Mouse (Mus musculus) testis, adult 2 months (tissue): ENCODE measurements at regions not wholly inside any gene's neighbourhood (a gene's known extent, or its start where the extent isn't known, plus 50 kb on each side); places are given as distances from the start of the nearest gene placed in this dataset.
"Not testable (repeated sequence)": the region's sequence is repeated elsewhere in the genome, so short reads cannot be mapped to it uniquely, and the experiment has no call there.

Experiments
- H3K27ac ChIP-seq: fragments of 200-500 bp; 2 replicates; pipeline ENCODE4 v1.5.1; 2012; ENCODE audit warnings: low read depth, low read length; ENCODE audit not compliant: control insufficient read depth, insufficient read depth
- H3K27me3 ChIP-seq: fragments of 200-500 bp; 2 replicates; pipeline ENCODE4 v1.6.1; 2012; ENCODE audit warnings: mild to moderate bottlenecking, low read length, moderate library complexity; ENCODE audit not compliant: control insufficient read depth, insufficient read depth
- H3K36me3 ChIP-seq: fragments of 200-500 bp; 2 replicates; pipeline ENCODE4 v1.6.1; 2012; ENCODE audit warnings: mild to moderate bottlenecking, low read length; ENCODE audit not compliant: control insufficient read depth, insufficient read depth
- H3K4me1 ChIP-seq: fragments of 200-500 bp; 2 replicates; pipeline ENCODE4 v1.6.1; 2012; ENCODE audit warnings: low read length; ENCODE audit not compliant: control insufficient read depth, insufficient read depth
- H3K4me3 ChIP-seq: fragments of 200-500 bp; 2 replicates; pipeline ENCODE4 v1.5.1; 2012; ENCODE audit warnings: low read depth, mild to moderate bottlenecking, low read length, moderate library complexity, mixed read lengths; ENCODE audit not compliant: control insufficient read depth
- CTCF ChIP-seq: fragments of 200-500 bp; IDR thresholded peaks from 2 replicates; pipeline ENCODE4 v1.5.1; 2012; ENCODE audit warnings: low read depth, mild to moderate bottlenecking, inconsistent platforms, low read length, moderate library complexity; ENCODE audit not compliant: control insufficient read depth, insufficient read depth, insufficient replicate concordance
- POLR2A ChIP-seq: fragments of 200-500 bp; IDR thresholded peaks from 2 replicates; pipeline ENCODE4 v1.6.1; 2012; ENCODE audit warnings: low read depth, mild to moderate bottlenecking, inconsistent platforms, low read length, moderate library complexity; ENCODE audit not compliant: control insufficient read depth

DNA sequence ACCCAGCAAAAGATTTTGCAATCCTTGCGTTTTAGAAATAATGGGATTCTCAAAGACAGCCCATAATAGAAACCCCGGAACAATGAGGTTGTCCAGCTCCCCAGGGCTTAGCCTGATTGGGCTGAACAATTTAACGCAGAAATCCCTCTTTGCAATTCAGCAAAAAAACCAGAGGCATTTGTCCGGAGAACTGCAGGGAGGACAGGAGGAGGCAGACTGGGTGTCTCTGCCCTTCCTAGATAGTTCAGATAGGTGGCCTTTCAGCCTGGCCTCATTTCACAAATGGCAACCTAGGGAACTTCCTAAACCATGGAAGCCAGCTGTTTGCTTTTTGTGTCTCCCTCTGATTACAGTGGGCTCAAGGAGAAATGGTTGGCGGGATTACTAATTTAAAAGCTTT is 71.0 kb upstream of the Adtrp start:
- Histone ChIP-seq H3K27me3 (no peaks in the 10 kb centered on the region), H3K4me1 (no peaks in the 10 kb centered on the region), H3K4me3 (no peak overlapping the region), H3K36me3 (no peaks in the 10 kb centered on the region), H3K27ac (no peak overlapping the region)
- TF ChIP-seq CTCF (no peak), POLR2A (no peak)

DNA sequence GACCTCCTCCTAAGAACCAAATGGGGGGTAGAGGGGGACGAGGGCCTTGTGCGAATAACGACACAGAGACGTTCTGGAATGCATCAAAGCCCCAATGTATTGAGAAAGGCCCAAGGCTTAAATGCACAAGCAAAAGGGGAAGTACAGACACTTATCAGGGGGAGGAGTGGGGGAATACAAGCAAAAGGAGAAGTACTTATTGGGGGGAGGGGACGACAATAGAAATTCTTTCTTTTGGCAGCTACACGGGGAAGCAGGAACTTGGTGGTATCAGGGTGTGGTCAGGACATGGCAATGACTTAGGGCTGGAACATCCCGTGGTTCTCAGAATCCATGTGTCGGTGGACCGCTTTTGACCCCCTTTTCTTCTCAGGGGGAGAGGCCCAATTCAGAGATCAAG is 68.3 kb upstream of the Adtrp start:
- H3K36me3 ChIP-seq, H3K4me3 ChIP-seq, H3K27me3 ChIP-seq, H3K27ac ChIP-seq, H3K4me1 ChIP-seq: not testable (repeated sequence)

DNA sequence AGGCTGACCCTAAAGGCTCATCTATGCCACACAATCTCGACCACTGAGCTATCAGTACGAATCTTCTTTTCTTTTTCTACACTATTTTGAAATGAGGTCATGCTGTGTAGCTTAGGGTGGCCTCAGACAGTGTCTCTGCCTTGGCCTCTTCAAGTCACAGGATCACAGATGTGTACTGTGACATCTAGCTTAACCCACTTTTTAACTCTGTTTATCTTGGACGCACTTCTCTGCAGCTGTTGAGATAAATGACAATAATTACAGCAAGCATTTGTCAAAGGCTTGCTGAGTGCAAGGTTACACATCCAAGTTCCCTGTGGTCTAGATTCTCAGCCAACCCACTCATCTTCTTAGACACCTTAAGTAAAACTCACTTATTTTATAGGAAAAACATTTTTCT is 63.3 kb upstream of the Adtrp start:
- H3K27ac ChIP-seq, result no peak overlapping the region
- TF ChIP-seq POLR2A (no peak), CTCF (no peak)
- H3K36me3 ChIP-seq, result no peaks in the 10 kb centered on the region
- no peaks in the 10 kb centered on the region for H3K27me3 ChIP-seq
- H3K4me1 ChIP-seq, result no peaks in the 10 kb centered on the region; the same call in 1 of the 2 replicates
- peak overlapping the region; percentile 76; the same call in 1 of the 2 replicates for H3K4me3 ChIP-seq

DNA sequence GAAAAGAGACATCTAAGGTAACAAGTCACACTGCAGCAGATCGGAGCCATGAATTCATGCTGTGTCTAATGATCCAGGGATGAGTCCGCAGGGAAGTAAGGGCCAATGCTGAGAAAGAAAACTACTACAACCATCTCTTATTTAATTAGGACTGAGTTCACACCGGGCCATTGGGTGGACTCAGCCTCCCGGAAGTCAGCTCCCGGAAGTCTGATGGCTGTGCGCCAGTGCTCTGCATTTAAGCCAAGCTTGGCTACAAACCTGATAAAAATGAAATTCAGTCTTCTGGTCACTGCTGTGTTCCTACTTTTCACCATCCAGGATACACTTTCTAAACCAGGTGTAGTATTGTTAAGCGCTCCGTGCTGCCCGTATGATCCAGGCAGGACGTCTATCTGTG is 62.8 kb upstream of the Adtrp start:
- Histone ChIP-seq H3K27me3 (no peaks in the 10 kb centered on the region), H3K4me3 (peak overlapping the region; percentile 76), H3K4me1 (no peaks in the 10 kb centered on the region; the same call in 1 of the 2 replicates), H3K27ac (no peak overlapping the region), H3K36me3 (no peaks in the 10 kb centered on the region)
- TF ChIP-seq POLR2A (no peak), CTCF (no peak)

DNA sequence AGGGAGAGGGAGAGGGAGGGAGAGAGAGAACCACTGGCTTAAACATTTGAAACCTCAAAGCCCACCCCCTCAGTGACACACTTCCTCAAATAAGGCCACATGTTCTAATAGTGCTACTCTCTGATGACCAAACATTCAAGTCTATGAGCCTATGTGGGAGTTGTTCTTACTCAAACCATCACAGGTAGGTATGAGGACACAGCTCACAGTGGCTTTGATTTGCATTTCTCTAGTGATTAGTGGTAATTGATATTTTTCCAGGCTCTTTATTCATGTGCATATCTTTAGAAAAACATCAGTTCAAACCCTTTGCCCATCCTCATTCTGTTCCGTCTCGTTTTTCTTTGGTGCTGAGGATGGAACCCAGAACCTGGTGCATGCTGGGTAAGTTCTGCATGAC is 59.5 kb upstream of the Adtrp start:
- Histone ChIP-seq H3K4me1 (no peaks in the 10 kb centered on the region; the same call in 1 of the 2 replicates), H3K27ac (no peak overlapping the region), H3K36me3 (no peaks in the 10 kb centered on the region), H3K4me3 (no peak overlapping the region), H3K27me3 (no peaks in the 10 kb centered on the region)
- TF ChIP-seq POLR2A (no peak), CTCF (no peak)

DNA sequence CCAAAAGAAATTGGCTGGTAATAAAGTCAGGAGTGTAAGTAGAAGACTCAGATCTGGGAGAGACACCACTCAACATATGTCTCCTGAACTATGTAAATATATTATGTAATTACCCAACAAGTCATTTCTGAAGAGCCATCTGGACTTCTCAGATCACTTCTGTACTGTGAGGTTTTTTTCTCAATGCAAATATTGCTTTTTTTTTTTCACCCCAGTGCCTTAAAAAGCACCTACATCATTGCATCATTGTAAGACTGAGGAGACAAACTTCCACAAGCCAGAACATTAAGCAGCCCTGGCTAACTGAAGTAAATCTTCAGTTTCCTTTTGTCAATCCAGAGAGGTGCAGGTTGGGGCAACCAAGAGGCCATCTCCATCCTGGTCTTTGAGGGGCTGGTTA is 55.8 kb upstream of the Adtrp start:
- TF ChIP-seq CTCF, result no peak
- no peak for TF ChIP-seq POLR2A
- no peaks in the 10 kb centered on the region for H3K27me3 ChIP-seq
- H3K36me3 ChIP-seq, result no peaks in the 10 kb centered on the region
- H3K4me3 ChIP-seq, result no peak overlapping the region
- no peaks in the 10 kb centered on the region for H3K4me1 ChIP-seq
- H3K27ac ChIP-seq, result no peak overlapping the region

DNA sequence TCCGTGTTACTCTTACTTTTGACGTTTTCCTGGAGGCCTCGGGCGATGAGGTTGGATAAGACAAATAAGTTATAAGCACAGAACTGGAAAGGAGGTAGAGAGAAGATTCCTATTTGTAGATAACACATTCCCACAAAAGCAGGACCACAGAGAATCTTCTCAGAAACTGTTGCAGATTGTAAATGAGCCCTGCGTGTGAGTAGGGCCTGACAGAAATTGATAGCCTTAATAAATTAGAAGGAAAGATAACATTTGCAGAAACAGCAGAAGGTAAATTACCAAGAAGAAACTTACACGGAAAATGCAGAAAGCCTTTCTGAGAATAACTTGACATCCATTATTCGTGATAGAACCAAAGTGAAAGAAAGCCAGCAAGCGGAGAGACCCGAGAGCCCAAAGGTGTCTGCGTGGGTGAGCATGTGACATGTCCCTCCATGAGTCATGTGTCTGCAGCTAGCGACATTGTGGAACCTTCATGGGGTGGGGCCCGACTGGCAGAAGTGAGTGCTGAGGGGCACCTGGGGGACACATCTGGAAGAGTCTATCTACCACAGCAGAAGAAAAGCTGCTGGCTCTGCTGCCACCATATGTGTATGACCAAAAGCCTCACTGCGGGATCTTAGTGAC is 52.5 kb upstream of the Adtrp start:
- no peak overlapping the region for H3K27ac ChIP-seq
- no peaks in the 10 kb centered on the region for H3K27me3 ChIP-seq
- no peak overlapping the region for H3K4me3 ChIP-seq
- no peaks in the 10 kb centered on the region for H3K36me3 ChIP-seq
- H3K4me1 ChIP-seq, result no peaks in the 10 kb centered on the region
- TF ChIP-seq POLR2A (no peak), CTCF (no peak)

DNA sequence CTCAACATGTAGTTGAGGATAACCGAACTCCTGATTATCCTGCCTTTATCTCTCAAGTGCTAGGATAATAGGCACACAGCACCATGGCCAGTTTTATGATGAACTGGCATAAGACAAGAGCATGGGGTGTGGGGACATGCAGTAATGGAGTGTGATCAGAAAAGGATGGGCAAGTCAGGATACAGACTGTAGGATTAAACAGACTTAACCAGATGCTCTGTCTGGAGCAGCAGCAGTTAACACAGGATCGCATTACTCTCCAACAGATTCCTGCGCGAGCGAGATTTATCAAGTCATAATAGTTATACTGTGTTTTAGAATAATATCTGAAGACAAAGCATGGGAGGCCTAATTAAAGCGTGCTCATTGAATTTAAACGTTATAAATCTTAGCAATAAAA is 51.8 kb upstream of the Adtrp start:
- H3K27ac ChIP-seq, result no peak overlapping the region
- H3K27me3 ChIP-seq, result no peaks in the 10 kb centered on the region
- no peaks in the 10 kb centered on the region for H3K4me1 ChIP-seq
- TF ChIP-seq CTCF (no peak), POLR2A (no peak)
- no peak overlapping the region for H3K4me3 ChIP-seq
- H3K36me3 ChIP-seq, result no peaks in the 10 kb centered on the region
